Mouse (Mus musculus): Measurements from ENCODE around the gene Meis1.

Meis1 gene

GRCm38 (mm10) chr11:19018489-19019203 is at the start of gene Meis1:
TSS of gene Meis1 (minus strand) at chr11:19018985.
- in situ Hi-C loops (cut with MboI, MseI): loop anchor here (25.0 kb wide), 1 partner anchor 1144 kb away; no protein-coding TSS in a partner anchor

DNA sequence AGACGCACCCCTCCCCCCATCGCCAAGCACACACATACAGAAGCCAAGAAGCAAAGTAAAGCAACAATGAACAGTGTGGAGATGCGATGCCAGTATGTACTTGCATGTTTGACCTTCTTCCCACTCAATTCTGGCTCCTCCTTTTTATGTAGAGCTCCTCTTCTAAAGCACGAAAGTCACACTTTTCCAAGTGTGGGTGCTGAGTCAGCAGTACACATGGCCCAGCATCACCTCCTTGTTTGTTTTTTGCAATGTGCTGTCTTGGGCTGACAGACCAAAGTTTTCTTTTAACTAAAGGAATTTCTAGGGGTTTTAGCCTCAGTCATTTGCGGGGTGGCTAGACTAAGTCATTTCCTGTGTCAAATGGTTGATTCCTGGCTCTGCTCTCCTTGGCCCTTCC is 48.5 kb upstream of the Meis1 start:
- in situ Hi-C loops (cut with MboI, MseI): no loop called here

- in situ Hi-C loops (cut with MboI, MseI): no loop called here
Measured at GRCm38 (mm10) chr11:19049276-19049675, 30.5 kb upstream of the Meis1 start.

GRCm38 (mm10) chr11:19036595-19037166 is 17.9 kb upstream of the Meis1 start:
- in situ Hi-C loops (cut with MboI, MseI): no loop called here

- in situ Hi-C loops (cut with MboI, MseI): no loop called here
Measured at GRCm38 (mm10) chr11:19026581-19027561, 8.1 kb upstream of the Meis1 start.

- in situ Hi-C loops (cut with MboI, MseI): no loop called here
Measured at GRCm38 (mm10) chr11:19025976-19026520, 7.3 kb upstream of the Meis1 start.

DNA sequence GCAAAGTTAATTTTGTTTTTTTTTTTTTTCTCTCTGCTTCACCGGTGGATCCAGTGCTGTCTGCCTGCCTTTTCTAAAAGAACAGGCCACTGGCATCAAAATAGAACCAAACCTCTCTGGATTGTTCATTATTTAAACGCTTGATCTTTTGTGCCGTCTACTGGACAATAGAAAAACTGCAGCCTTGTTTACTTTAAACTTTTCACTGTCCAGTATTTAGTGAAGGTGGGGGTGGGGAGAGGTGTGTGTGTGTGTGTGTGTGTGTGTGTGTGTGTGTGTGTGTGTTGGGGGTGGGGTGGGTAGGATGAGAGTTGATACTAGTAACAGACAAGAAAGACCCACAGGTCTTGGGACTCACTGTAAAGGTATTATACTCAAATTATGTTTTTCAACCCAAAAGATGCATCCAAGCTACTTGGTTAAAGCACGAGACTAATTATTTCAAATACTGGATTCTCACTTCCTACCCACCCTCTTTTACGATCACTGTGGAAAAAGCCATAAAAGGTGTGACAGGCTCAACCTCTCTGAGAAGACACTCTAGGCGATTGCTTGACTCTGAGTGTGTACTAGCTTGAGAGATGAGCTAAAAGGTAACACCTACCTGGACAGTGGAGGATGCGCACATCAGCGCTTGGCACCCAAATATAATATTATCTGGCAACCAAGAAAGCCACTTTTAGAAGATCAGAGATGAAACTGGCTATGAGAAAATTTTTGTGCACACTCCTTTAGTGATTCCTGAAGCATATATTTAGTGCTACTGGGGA is 5.9 kb upstream of the Meis1 start:
- in situ Hi-C loops (cut with MboI, MseI): loop anchor here (25.0 kb wide), 1 partner anchor 1138 kb away; no protein-coding TSS in a partner anchor

GRCm38 (mm10) chr11:19023356-19023755 is 4.6 kb upstream of the Meis1 start:
- in situ Hi-C loops (cut with MboI, MseI): loop anchor here (25.0 kb wide), 1 partner anchor 1139 kb away; no protein-coding TSS in a partner anchor

GRCm38 (mm10) chr11:19022576-19022975 is 3.8 kb upstream of the Meis1 start:
- in situ Hi-C loops (cut with MboI, MseI): loop anchor here (25.0 kb wide), 1 partner anchor 1140 kb away; no protein-coding TSS in a partner anchor

GRCm38 (mm10) chr11:19020951-19021710 is 2.3 kb upstream of the Meis1 start:
- in situ Hi-C loops (cut with MboI, MseI): loop anchor here (25.0 kb wide), 1 partner anchor 1141 kb away; no protein-coding TSS in a partner anchor

- in situ Hi-C loops (cut with MboI, MseI): loop anchor here (25.0 kb wide), 1 partner anchor 1142 kb away; no protein-coding TSS in a partner anchor
Measured at GRCm38 (mm10) chr11:19020371-19020824, 1.6 kb upstream of the Meis1 start.

GRCm38 (mm10) chr11:19019204-19020171 is 703 bp upstream of the Meis1 start:
- in situ Hi-C loops (cut with MboI, MseI): loop anchor here (25.0 kb wide), 1 partner anchor 1143 kb away; no protein-coding TSS in a partner anchor

DNA sequence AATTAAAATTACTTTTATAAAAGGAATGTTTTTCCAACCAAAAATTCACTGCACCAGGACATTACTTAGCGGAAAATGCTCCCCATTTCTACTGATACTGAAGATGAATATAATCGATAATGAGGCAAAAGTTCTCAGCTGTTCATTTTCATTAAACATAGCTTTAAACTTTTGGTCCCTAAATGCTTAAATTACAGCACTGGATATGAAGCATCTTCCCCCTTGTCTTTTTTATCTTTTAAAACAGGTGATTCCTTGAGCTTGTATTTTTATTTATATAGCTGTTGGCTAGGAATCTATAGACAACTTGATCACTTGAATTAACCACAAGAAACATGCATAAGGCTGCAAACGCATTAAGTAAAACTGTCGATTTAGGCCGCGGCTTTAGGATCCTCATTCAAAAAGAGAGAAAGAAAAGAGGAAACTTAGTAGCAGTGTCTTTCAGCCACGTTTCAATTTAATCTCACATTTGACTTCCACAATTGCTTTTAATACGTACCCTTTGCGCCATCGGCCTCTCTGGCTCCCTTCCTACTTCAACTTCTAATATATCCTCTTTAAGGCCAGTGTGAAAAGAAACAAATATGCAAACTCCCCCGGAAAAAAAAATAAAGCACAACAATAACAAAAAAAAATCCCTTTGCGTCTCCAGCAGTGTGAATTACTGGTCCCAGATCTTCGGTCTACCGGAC is 919 bp downstream of the Meis1 start:
- in situ Hi-C loops (cut with MboI, MseI): loop anchor here (25.0 kb wide), 1 partner anchor 1144 kb away; no protein-coding TSS in a partner anchor

GRCm38 (mm10) chr11:19017262-19017661 is 1.5 kb downstream of the Meis1 start:
- in situ Hi-C loops (cut with MboI, MseI): loop anchor here (25.0 kb wide), 1 partner anchor 1145 kb away; no protein-coding TSS in a partner anchor

DNA sequence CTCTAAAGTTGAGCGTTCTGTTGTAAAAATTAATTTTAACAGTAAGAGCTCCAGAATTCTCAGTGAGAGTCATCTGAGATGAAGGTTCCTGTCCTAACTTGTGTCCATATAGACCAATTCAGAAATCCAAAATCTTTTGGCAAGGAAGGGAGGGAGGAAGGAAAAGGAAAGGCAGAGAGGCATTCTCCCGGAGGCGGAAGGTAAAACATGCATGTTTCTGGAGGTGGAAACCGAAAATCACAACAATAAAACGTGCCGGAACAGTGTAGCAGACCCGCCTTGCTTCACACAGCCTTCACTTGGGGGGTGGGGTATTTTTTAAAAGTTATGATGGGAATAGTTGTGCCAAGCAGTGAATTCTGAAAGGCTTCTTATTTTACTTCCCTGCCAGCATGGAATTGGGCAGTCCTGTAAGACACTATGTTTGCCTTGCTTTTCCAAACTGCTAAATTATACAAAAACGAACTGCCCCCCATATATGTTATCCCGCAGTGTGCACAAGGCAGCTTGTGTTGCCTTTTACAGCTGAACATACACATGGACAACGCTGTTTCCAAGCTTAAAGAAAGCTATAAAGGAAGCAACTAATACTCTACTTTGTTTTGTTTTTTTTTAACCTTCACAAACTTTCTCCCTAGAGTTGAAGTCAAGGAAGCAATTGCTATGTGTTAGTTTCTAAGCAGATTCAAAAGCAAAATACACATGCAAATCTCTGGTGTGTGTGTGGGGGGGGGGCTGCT is 2.1 kb downstream of the Meis1 start:
- in situ Hi-C loops (cut with MboI, MseI): loop anchor here (25.0 kb wide), 1 partner anchor 1146 kb away; no protein-coding TSS in a partner anchor

GRCm38 (mm10) chr11:19015731-19016461 is 2.9 kb downstream of the Meis1 start:
- in situ Hi-C loops (cut with MboI, MseI): loop anchor here (25.0 kb wide), 1 partner anchor 1146 kb away; no protein-coding TSS in a partner anchor

All from regulatory T cell (primary cell).